Mouse (Mus musculus) forebrain, embryonic 10.5 days (tissue): ENCODE data around the gene Cntnap5c. TPM values are rescaled to one million over a fixed set of nuclear protein-coding genes. Genes with fewer than 3 reads are reported as not detected.

Experiments used
- DNase-seq: peaks from one replicate; pipeline ENCODE4 v3.0.0-alpha.2; 2017; ENCODE audit warnings: low spot score; ENCODE audit errors: extremely low spot score
- H3K27ac ChIP-seq: fragments of 300-500 bp; sonication (generic); 2 replicates; pipeline ENCODE4 v1.5.1; 2016; ENCODE audit warnings: mild to moderate bottlenecking
- H3K27me3 ChIP-seq: fragments of 300-500 bp; sonication (generic); 2 replicates; pipeline ENCODE4 v1.6.1; 2016; ENCODE audit warnings: mild to moderate bottlenecking; ENCODE audit not compliant: poor library complexity, severe bottlenecking
- H3K36me3 ChIP-seq: fragments of 300-500 bp; sonication (generic); replicated peaks from 2 replicates; pipeline ENCODE4 v1.6.1; 2016; ENCODE audit warnings: mild to moderate bottlenecking, moderate library complexity
- H3K4me1 ChIP-seq: fragments of 300-500 bp; sonication (generic); 2 replicates; pipeline ENCODE4 v1.6.1; 2016
- H3K4me3 ChIP-seq: fragments of 300-500 bp; sonication (generic); 2 replicates; pipeline ENCODE4 v1.5.1; 2016; ENCODE audit warnings: mild to moderate bottlenecking, moderate library complexity
- H3K9me3 ChIP-seq: fragments of 300-500 bp; sonication (generic); 2 replicates; pipeline ENCODE4 v1.6.1; 2016; ENCODE audit warnings: mild to moderate bottlenecking, moderate library complexity
- WGBS: fragments of 180-500 bp; shearing (Covaris S2); methylation state at CpG from one replicate; pipeline ENCODE4 v1.1.7; 2016; 5-methylcytosine and 5-hydroxymethylcytosine counted together
- polyA plus RNA-seq: library from polyadenylated mRNA; unstranded; fragments of >200 nt; fragmentation: Nextera tagmentation; extraction: Ambion mirVana; gene quantifications from 2 replicates; pipeline ENCODE4 v1.2.1, GENCODE M21; 2016

The Cntnap5c gene
- polyA plus RNA-seq, 1 experiment from 2014 or later: 0.04 TPM

DNA sequence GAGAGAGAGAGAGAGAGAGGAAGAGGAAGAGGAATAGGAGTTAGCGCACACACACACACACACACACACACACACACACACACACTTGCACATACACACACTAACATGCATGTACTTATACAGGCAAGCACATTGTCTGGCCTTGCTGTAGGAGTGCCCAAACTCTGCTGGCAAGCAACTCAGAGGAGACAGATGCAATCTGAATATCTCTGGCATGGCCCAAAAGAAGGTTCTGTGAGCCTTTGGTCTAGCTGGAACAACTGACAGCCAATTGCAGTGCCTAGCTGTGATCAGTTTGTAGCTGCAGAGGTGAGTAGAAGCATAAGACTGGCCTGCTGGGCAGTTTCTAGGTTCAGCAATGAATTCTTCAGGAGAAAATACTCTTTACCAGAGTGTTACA lies 313.3 kb downstream of the Cntnap5c start:
- 100% methylated on average over 1 of the region's 1 CpGs for WGBS
- Histone ChIP-seq H3K4me1 (no peaks in the 10 kb centered on the region), H3K9me3 (no peaks in the 10 kb centered on the region)

DNA sequence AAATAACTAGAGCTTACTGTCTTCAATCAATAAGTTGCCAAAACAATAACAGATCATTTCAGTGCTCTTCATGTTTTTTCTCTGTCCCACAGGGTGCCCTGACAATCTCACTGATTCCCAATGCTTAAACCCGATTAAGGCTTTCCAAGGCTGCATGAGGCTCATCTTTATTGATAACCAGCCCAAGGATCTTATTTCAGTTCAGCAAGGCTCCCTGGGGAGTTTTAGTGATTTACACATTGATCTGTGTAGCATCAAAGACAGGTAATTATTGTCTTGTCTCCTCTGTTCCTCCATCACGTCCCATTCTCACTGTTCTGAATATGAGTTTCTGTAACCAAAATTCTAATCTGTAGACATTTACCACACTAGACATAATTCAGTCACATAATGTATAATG lies 335.1 kb downstream of the Cntnap5c start:
- no peak overlapping the region for H3K27ac ChIP-seq
- H3K4me3 ChIP-seq: no peak overlapping the region
- H3K4me1 ChIP-seq: no peaks in the 10 kb centered on the region
- WGBS: 78% methylated on average over 2 of the region's 2 CpGs
- H3K27me3 ChIP-seq: no peaks in the 10 kb centered on the region
- H3K36me3 ChIP-seq: no peaks in the 10 kb centered on the region
- no peaks in the 10 kb centered on the region for H3K9me3 ChIP-seq
- no peak for DNase-seq

More for the DNA sequence above, 313.3 kb downstream of the Cntnap5c start:
- H3K36me3 ChIP-seq: no peaks in the 10 kb centered on the region
- H3K27me3 ChIP-seq: no peaks in the 10 kb centered on the region
- H3K4me3 ChIP-seq: no peak overlapping the region
- no peak overlapping the region for H3K27ac ChIP-seq
- no peak for DNase-seq

DNA sequence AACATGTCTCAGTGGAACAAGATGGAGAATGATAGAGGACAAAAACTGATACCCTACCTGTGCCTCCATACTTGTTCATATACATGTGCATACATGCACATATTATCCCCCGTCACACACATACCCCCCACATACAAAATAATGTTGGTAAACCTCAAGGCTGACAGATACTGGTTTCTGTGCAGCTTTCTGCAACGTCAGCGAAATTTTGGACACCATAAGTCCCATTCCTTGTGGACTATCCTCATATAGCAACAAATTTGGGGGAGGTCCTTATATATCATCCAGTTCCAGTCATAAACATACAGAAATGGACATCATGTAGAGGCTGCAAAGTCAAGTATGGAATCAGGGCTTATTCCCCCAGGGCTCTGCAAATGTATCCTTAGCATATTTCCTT lies 338.5 kb downstream of the Cntnap5c start:
- Histone ChIP-seq H3K27me3 (no peaks in the 10 kb centered on the region), H3K36me3 (no peaks in the 10 kb centered on the region), H3K4me3 (no peak overlapping the region), H3K9me3 (no peaks in the 10 kb centered on the region), H3K27ac (no peak overlapping the region), H3K4me1 (no peaks in the 10 kb centered on the region)
- no peak for DNase-seq
- WGBS: 89% methylated on average over 3 of the region's 3 CpGs

GRCm38 (mm10) chr17:58108335-58108734 lies 339.0 kb downstream of the Cntnap5c start:
- Histone ChIP-seq H3K27me3 (no peaks in the 10 kb centered on the region), H3K27ac (no peak overlapping the region), H3K4me3 (no peak overlapping the region), H3K4me1 (no peaks in the 10 kb centered on the region), H3K36me3 (no peaks in the 10 kb centered on the region), H3K9me3 (no peaks in the 10 kb centered on the region)
- DNase-seq: no peak
- 81% methylated on average over 1 of the region's 1 CpGs for WGBS

GRCm38 (mm10) chr17:58187171-58187570 lies 417.8 kb downstream of the Cntnap5c start:
- WGBS: 78% methylated on average over 1 of the region's 1 CpGs
- Histone ChIP-seq H3K9me3 (no peaks in the 10 kb centered on the region), H3K4me1 (no peaks in the 10 kb centered on the region)

GRCm38 (mm10) chr17:58201148-58201547 lies 431.8 kb downstream of the Cntnap5c start:
- DNase-seq: no peak
- no peaks in the 10 kb centered on the region for H3K27me3 ChIP-seq
- 96% methylated on average over 2 of the region's 2 CpGs for WGBS
- no peak overlapping the region for H3K27ac ChIP-seq
- H3K9me3 ChIP-seq: no peaks in the 10 kb centered on the region
- H3K36me3 ChIP-seq: no peaks in the 10 kb centered on the region
- H3K4me1 ChIP-seq: no peaks in the 10 kb centered on the region
- no peak overlapping the region for H3K4me3 ChIP-seq

More at GRCm38 (mm10) chr17:58187171-58187570, 417.8 kb downstream of the Cntnap5c start:
- H3K27ac ChIP-seq: no peak overlapping the region
- no peak for DNase-seq
- no peaks in the 10 kb centered on the region for H3K36me3 ChIP-seq
- H3K27me3 ChIP-seq: no peaks in the 10 kb centered on the region
- H3K4me3 ChIP-seq: no peak overlapping the region

DNA sequence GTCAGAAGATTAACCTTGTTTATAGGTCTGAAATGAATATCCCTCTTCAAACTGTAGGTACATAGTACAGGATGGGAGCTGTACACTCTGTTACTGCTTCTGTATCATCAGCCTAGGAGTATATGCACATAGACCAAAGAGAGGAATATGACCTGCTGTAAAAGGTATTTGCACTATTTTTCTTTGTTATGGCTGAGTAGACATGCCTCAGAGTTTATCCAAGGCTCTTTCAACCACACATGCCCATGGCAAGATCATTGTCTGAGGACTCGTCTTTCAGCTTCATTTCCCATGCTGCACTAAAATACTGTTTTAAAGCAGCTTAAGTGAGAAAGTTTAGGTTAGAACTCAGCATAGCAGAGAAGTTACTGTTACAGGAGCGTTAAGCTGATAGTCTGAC lies 498.7 kb downstream of the Cntnap5c start:
- no peaks in the 10 kb centered on the region for H3K9me3 ChIP-seq
- H3K4me1 ChIP-seq: no peaks in the 10 kb centered on the region
- no peaks in the 10 kb centered on the region for H3K27me3 ChIP-seq
- DNase-seq: no peak
- H3K36me3 ChIP-seq: no peaks in the 10 kb centered on the region
- H3K27ac ChIP-seq: no peak overlapping the region
- H3K4me3 ChIP-seq: no peak overlapping the region
- WGBS: 88% methylated on average over 2 of the region's 2 CpGs

DNA sequence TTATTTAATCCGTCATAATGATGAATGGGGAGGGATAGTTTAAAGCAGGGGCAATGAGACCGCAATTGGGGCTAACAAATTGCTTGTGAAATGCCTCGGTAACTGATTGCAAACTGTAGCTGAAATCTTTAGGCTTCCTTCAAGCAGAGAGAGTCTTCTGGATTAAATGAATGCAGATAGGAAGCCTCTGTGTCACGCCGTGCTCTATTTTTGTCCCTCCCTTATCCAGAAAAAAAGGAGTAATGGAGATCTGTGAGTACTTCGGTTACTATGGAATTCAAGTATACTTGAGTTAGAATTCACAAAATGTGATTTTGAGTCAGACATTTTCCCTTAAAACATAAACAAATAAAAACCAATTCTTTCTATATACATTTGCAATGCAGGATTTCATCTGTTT lies 581.9 kb downstream of the Cntnap5c start:
- H3K9me3 ChIP-seq: no peaks in the 10 kb centered on the region
- WGBS: 87% methylated on average over 6 of the region's 6 CpGs
- H3K4me3 ChIP-seq: no peak overlapping the region
- H3K27ac ChIP-seq: no peak overlapping the region
- no peaks in the 10 kb centered on the region for H3K27me3 ChIP-seq
- DNase-seq: no peak
- H3K4me1 ChIP-seq: peaks cover 4% of the 10 kb centered on the region; the same call in 1 of the 2 replicates
- H3K36me3 ChIP-seq: no peaks in the 10 kb centered on the region

- H3K4me1 ChIP-seq: no peaks in the 10 kb centered on the region
- no peak overlapping the region for H3K4me3 ChIP-seq
- no peak for DNase-seq
- no peaks in the 10 kb centered on the region for H3K27me3 ChIP-seq
- H3K9me3 ChIP-seq: no peaks in the 10 kb centered on the region
- no peak overlapping the region for H3K27ac ChIP-seq
- WGBS: 32% methylated on average over 2 of the region's 2 CpGs
- no peaks in the 10 kb centered on the region for H3K36me3 ChIP-seq
These were observed 586.9 kb downstream of the Cntnap5c start for GRCm38 (mm10) chr17:58356224-58356623.

- WGBS: 80% methylated on average over 4 of the region's 4 CpGs
- Histone ChIP-seq H3K4me1 (no peaks in the 10 kb centered on the region), H3K27ac (no peak overlapping the region), H3K9me3 (no peaks in the 10 kb centered on the region), H3K4me3 (no peak overlapping the region), H3K27me3 (no peaks in the 10 kb centered on the region), H3K36me3 (no peaks in the 10 kb centered on the region)
- no peak for DNase-seq
These were observed 594.4 kb downstream of the Cntnap5c start for GRCm38 (mm10) chr17:58363582-58364267.

DNA sequence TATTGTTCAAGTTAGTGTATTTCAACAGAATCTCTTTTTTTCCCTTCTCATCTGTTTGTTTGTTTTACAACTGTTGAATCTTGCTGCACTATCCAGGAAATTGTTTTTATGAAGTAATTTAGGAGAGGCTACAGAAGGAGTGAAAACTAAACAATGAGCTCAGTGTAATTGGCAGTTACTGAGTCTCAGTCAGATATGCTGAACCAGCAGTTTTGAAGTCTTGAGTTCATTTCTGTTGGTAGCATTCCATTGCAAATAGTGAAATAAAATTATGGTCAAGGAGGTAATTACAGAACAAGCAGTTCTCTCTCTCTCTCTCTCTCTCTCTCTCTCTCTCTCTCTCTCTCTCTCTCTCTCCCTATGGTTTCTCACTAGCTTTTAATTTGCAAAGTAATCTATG lies 600.7 kb downstream of the Cntnap5c start:
- no peak for DNase-seq
- H3K4me3 ChIP-seq: no peak overlapping the region
- H3K9me3 ChIP-seq: no peaks in the 10 kb centered on the region
- no peaks in the 10 kb centered on the region for H3K36me3 ChIP-seq
- H3K27ac ChIP-seq: no peak overlapping the region
- H3K27me3 ChIP-seq: no peaks in the 10 kb centered on the region
- no peaks in the 10 kb centered on the region for H3K4me1 ChIP-seq

- no peak overlapping the region for H3K27ac ChIP-seq
- no peaks in the 10 kb centered on the region for H3K36me3 ChIP-seq
- no peak for DNase-seq
- H3K27me3 ChIP-seq: no peaks in the 10 kb centered on the region
- no peak overlapping the region for H3K4me3 ChIP-seq
- H3K4me1 ChIP-seq: no peaks in the 10 kb centered on the region
- no peaks in the 10 kb centered on the region for H3K9me3 ChIP-seq
These were observed 638.4 kb downstream of the Cntnap5c start for GRCm38 (mm10) chr17:58407769-58408168.

GRCm38 (mm10) chr17:58408756-58409155 lies 639.4 kb downstream of the Cntnap5c start:
- no peak overlapping the region for H3K27ac ChIP-seq
- 76% methylated on average over 1 of the region's 1 CpGs for WGBS
- H3K36me3 ChIP-seq: no peaks in the 10 kb centered on the region
- H3K9me3 ChIP-seq: no peaks in the 10 kb centered on the region
- H3K4me3 ChIP-seq: no peak overlapping the region
- H3K4me1 ChIP-seq: no peaks in the 10 kb centered on the region
- no peaks in the 10 kb centered on the region for H3K27me3 ChIP-seq
- DNase-seq: no peak

- Histone ChIP-seq H3K9me3 (no peaks in the 10 kb centered on the region), H3K4me1 (no peaks in the 10 kb centered on the region), H3K36me3 (no peaks in the 10 kb centered on the region), H3K4me3 (no peak overlapping the region), H3K27me3 (no peaks in the 10 kb centered on the region), H3K27ac (no peak overlapping the region)
- no peak for DNase-seq
These were observed 668.1 kb downstream of the Cntnap5c start for GRCm38 (mm10) chr17:58437443-58437842.
